Mouse (Mus musculus) liver, postnatal 0 days (tissue): ENCODE measurements around the gene Ifi35. TPM values are rescaled to one million over a fixed set of nuclear protein-coding genes. Genes with fewer than 3 reads are reported as not detected.
"Not testable (repeated sequence)": the region's sequence is repeated elsewhere in the genome, so short reads cannot be mapped to it uniquely, and the experiment has no call there.

Experiments
- ATAC-seq: fragments of 200-750 bp; cut with Nextera tagmentation; 2 replicates; pipeline ENCODE4 v1.8.0; 2017; ENCODE audit warnings: mild to moderate bottlenecking, moderate library complexity
- DNase-seq: peaks from one replicate; pipeline ENCODE4 v3.0.0-alpha.2; 2016
- H3K27ac ChIP-seq: fragments of 300-500 bp; sonication (generic); 2 replicates; pipeline ENCODE4 v1.5.1; 2014; ENCODE audit warnings: antibody characterized with exemption, moderate library complexity, mild to moderate bottlenecking, low read depth
- H3K27me3 ChIP-seq: fragments of 300-500 bp; sonication (generic); 2 replicates; pipeline ENCODE4 v1.6.1; 2014; ENCODE audit warnings: low read length, control low read depth, mixed read lengths; ENCODE audit not compliant: insufficient read depth
- H3K36me3 ChIP-seq: fragments of 300-500 bp; sonication (generic); replicated peaks from 2 replicates; pipeline ENCODE4 v1.6.1; 2014; ENCODE audit warnings: mild to moderate bottlenecking, control low read depth, low read length, moderate library complexity, mixed read lengths; ENCODE audit not compliant: insufficient read depth
- H3K4me1 ChIP-seq: fragments of 300-500 bp; sonication (generic); 2 replicates; pipeline ENCODE4 v1.6.1; 2014; ENCODE audit warnings: antibody characterized with exemption, mild to moderate bottlenecking, control low read depth; ENCODE audit not compliant: insufficient read depth
- H3K4me2 ChIP-seq: fragments of 300-500 bp; sonication (generic); 2 replicates; pipeline ENCODE4 v1.6.1; 2014; ENCODE audit warnings: low read depth, mild to moderate bottlenecking, low read length, moderate library complexity, mixed read lengths
- H3K4me3 ChIP-seq: fragments of 300-500 bp; sonication (generic); 2 replicates; pipeline ENCODE4 v1.5.1; 2014; ENCODE audit warnings: low read depth, low read length
- H3K9ac ChIP-seq: fragments of 300-500 bp; sonication (generic); replicated peaks from 2 replicates; pipeline ENCODE4 v1.6.1; 2014; ENCODE audit warnings: mild to moderate bottlenecking, moderate library complexity
- H3K9me3 ChIP-seq: fragments of 300-500 bp; sonication (generic); 2 replicates; pipeline ENCODE4 v1.6.1; 2016; ENCODE audit warnings: mild to moderate bottlenecking, control low read depth, low read length, mixed read lengths
- CTCF ChIP-seq: sonication (generic); IDR thresholded peaks from 2 replicates; pipeline ENCODE4 v1.5.1; 2016; ENCODE audit warnings: antibody characterized with exemption, low read depth
- EP300 ChIP-seq: IDR thresholded peaks from 2 replicates; pipeline ENCODE4 v1.6.1; 2016; ENCODE audit warnings: antibody characterized with exemption, low read depth, mild to moderate bottlenecking
- WGBS: fragments of 180-500 bp; shearing (Covaris S2); extraction: QIAGEN DNeasy Blood & Tissue Kit; methylation state at CpG from one replicate; pipeline ENCODE4 v1.1.7; 2014; ENCODE audit not compliant: insufficient replicate concordance; 5-methylcytosine and 5-hydroxymethylcytosine counted together
- polyA plus RNA-seq: library from polyadenylated mRNA; unstranded; fragments of >200 nt; fragmentation: Nextera tagmentation; extraction: Ambion mirVana; gene quantifications from 2 replicates; pipeline ENCODE4 v1.2.1, GENCODE M21; 2015

The Ifi35 gene
- polyA plus RNA-seq, 1 experiment from 2014 or later = 28.2 TPM

- Histone ChIP-seq H3K4me2 (peak within 1 kb of the TSS; percentile 92), H3K27me3 (peaks cover 13% of the 10 kb centered on the region; the same call in 1 of the 2 replicates), H3K4me3 (peak within 1 kb of the TSS; percentile 74), H3K4me1 (peaks cover 29% of the 10 kb centered on the region), H3K36me3 (no peaks in the 10 kb centered on the region), H3K9me3 (no peaks in the 10 kb centered on the region), H3K27ac (peak within 1 kb of the TSS; percentile 46), H3K9ac (peak within 1 kb of the TSS; percentile 70)
- DNase-seq (peak; percentile 88), ATAC-seq (peak; percentile 53)
- 1% methylated on average over 60 of the region's 60 CpGs for WGBS
- no peak for TF ChIP-seq CTCF
- TF ChIP-seq EP300 = no peak
Measured at GRCm38 (mm10) chr11:101465869-101466551, 17.8 kb downstream of the Ifi35 start, which contains the start of gene Vat1. TSS of gene Vat1 (minus strand) at chr11:101466230.

GRCm38 (mm10) chr11:101466552-101466950, 18.3 kb downstream of the Ifi35 start:
- WGBS = 56% methylated on average over 5 of the region's 5 CpGs
- peaks cover 13% of the 10 kb centered on the region; the same call in 1 of the 2 replicates for H3K27me3 ChIP-seq
- H3K9ac ChIP-seq = not testable (repeated sequence)

GRCm38 (mm10) chr11:101467477-101468262, 19.5 kb downstream of the Ifi35 start:
- Histone ChIP-seq H3K4me1 (peaks cover 29% of the 10 kb centered on the region), H3K9me3 (no peaks in the 10 kb centered on the region), H3K4me3 (peak overlapping the region; percentile 64), H3K36me3 (no peaks in the 10 kb centered on the region), H3K27me3 (peaks cover 13% of the 10 kb centered on the region; the same call in 1 of the 2 replicates), H3K9ac (peak overlapping the region; percentile 64), H3K27ac (peak overlapping the region; percentile 44; the same call in 1 of the 2 replicates), H3K4me2 (peak overlapping the region; percentile 94)
- TF ChIP-seq EP300 = no peak
- peak; percentile 73 for TF ChIP-seq CTCF
- peak; percentile 77 for ATAC-seq
- WGBS = 2% methylated on average over 51 of the region's 54 CpGs
- DNase-seq = peak; percentile 78

More at GRCm38 (mm10) chr11:101466552-101466950, 18.3 kb downstream of the Ifi35 start:
- not testable (repeated sequence) for ATAC-seq, H3K9me3 ChIP-seq, H3K36me3 ChIP-seq, DNase-seq, H3K27ac ChIP-seq
- peaks cover 29% of the 10 kb centered on the region for H3K4me1 ChIP-seq
- peak overlapping the region; percentile 74 for H3K4me3 ChIP-seq
- H3K4me2 ChIP-seq = peak overlapping the region; percentile 92

GRCm38 (mm10) chr11:101468263-101468688, 20.1 kb downstream of the Ifi35 start:
- TF ChIP-seq CTCF (no peak), EP300 (no peak)
- Histone ChIP-seq H3K4me3 (peak overlapping the region; percentile 64), H3K27me3 (peaks cover 13% of the 10 kb centered on the region; the same call in 1 of the 2 replicates), H3K4me2 (peak overlapping the region; percentile 94), H3K9me3 (no peaks in the 10 kb centered on the region), H3K27ac (no peak overlapping the region), H3K4me1 (peaks cover 24% of the 10 kb centered on the region), H3K9ac (peak overlapping the region; percentile 64), H3K36me3 (no peaks in the 10 kb centered on the region)
- WGBS = 1% methylated on average over 29 of the region's 31 CpGs
- DNase-seq = no peak
- no peak for ATAC-seq

GRCm38 (mm10) chr11:101468731-101469130, 20.5 kb downstream of the Ifi35 start:
- Histone ChIP-seq H3K27ac (no peak overlapping the region), H3K9ac (peak overlapping the region; percentile 64), H3K36me3 (no peaks in the 10 kb centered on the region), H3K4me3 (peak overlapping the region; percentile 64), H3K9me3 (no peaks in the 10 kb centered on the region), H3K4me2 (peak overlapping the region; percentile 94), H3K27me3 (peaks cover 13% of the 10 kb centered on the region; the same call in 1 of the 2 replicates), H3K4me1 (peaks cover 21% of the 10 kb centered on the region)
- 11% methylated on average over 13 of the region's 13 CpGs for WGBS
- ATAC-seq = no peak
- DNase-seq = no peak
- TF ChIP-seq CTCF = no peak

- TF ChIP-seq CTCF (no peak), EP300 (no peak)
- H3K9ac ChIP-seq = no peak overlapping the region
- DNase-seq (no peak), ATAC-seq (no peak)
- H3K27me3 ChIP-seq = peaks cover 13% of the 10 kb centered on the region; the same call in 1 of the 2 replicates
- WGBS = 66% methylated on average over 4 of the region's 4 CpGs
- H3K4me2 ChIP-seq = peak overlapping the region; percentile 94; the same call in 1 of the 2 replicates
- H3K27ac ChIP-seq = no peak overlapping the region
- H3K36me3 ChIP-seq = no peaks in the 10 kb centered on the region
- H3K4me3 ChIP-seq = no peak overlapping the region
- no peaks in the 10 kb centered on the region for H3K9me3 ChIP-seq
- peaks cover 21% of the 10 kb centered on the region for H3K4me1 ChIP-seq
Measured at GRCm38 (mm10) chr11:101469155-101469554, 20.9 kb downstream of the Ifi35 start.
